Mouse (Mus musculus): ENCODE data around the gene Astn2. TPM values are rescaled to one million over a fixed set of nuclear protein-coding genes. Genes with fewer than 3 reads are reported as not detected.

Gene Astn2
- total and polyA plus RNA-seq, 2 experiments from 2014 or later, result 3.0 to 51.4 TPM

DNA sequence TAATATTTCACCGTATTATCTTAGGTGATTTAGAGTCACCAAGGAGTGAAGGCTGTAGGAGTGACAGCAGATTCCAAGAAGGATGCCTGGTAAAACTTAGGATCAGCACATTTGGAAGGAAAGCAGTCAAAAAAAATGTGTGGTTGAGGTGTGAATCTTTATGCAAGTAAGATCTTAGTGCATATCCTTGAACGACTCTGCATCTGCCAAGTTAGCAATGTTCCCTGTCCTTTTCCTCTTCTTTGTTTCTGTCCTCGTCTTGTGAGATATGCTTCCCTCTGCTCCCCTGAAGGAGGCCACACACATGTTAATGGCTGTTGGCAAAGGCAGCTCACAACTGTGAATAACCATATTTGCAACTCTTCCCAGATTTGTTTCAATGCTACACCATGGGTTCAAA lies 439.8 kb downstream of the Astn2 start:
- Histone ChIP-seq H3K4me2 (ENCODE audit: low read depth, low read length) (no peak overlapping the region), H3K9ac (replicated peaks; ENCODE audit: low read length) (no peak overlapping the region), H3K27ac (no peak overlapping the region), H3K4me1 (ENCODE audit: insufficient read depth, low read length) (no peaks in the 10 kb centered on the region), H3K4me3 (ENCODE audit: low read length) (no peak overlapping the region), H3K9me3 (ENCODE audit: low read length) (no peaks in the 10 kb centered on the region), H3K36me3 (ENCODE audit: insufficient read depth, low read length) (no peaks in the 10 kb centered on the region), H3K27me3 (ENCODE audit: insufficient read depth, low read length) (no peaks in the 10 kb centered on the region)
- ATAC-seq, result no peak
- no peak for TF ChIP-seq CTCF (IDR thresholded peaks at IDR 0.05; ENCODE audit: low read depth)
- no peak for DNase-seq (ENCODE audit: low spot score)
- 65% methylated on average over 3 of the region's 3 CpGs for WGBS

DNA sequence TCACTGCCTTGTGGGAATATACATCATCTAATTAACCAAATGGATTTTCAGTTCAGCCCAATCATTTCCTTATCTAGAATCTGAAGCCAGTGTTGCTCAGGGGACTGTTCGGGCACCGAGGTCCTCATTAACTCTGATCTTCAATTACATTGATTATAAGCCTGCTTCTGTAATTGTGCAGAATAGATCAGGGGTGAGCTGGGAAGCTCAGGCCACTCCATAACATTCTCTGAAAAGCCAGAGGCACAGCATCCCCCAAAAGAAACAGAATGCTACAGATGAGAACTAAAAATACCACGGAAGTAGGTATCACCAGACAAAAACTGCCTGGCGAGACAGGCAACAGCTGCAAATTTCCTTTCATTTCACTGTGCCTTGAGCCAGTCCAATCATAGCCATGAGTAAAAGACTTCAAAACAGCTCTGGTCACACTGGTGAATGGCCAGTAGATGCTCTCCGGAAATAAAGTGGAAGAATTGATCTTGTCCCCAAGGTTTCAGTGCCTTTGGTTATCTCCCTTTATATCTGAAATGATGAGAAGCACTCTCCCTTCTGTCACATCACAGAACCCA lies 445.1 kb downstream of the Astn2 start:
- DNase-seq (ENCODE audit: low spot score) (no peak), ATAC-seq (no peak)
- H3K27me3 ChIP-seq (ENCODE audit: insufficient read depth, low read length), result no peaks in the 10 kb centered on the region
- H3K27ac ChIP-seq, result no peak overlapping the region
- H3K4me3 ChIP-seq (ENCODE audit: low read length), result no peak overlapping the region
- H3K36me3 ChIP-seq (ENCODE audit: insufficient read depth, low read length), result no peaks in the 10 kb centered on the region
- no peaks in the 10 kb centered on the region for H3K9me3 ChIP-seq (ENCODE audit: low read length)
- no peaks in the 10 kb centered on the region for H3K4me1 ChIP-seq (ENCODE audit: insufficient read depth, low read length)
- TF ChIP-seq CTCF (IDR thresholded peaks at IDR 0.05; ENCODE audit: low read depth), result no peak
- no peak overlapping the region for H3K4me2 ChIP-seq (ENCODE audit: low read depth, low read length)
- WGBS, result 72% methylated on average over 5 of the region's 5 CpGs
- no peak overlapping the region for H3K9ac ChIP-seq (replicated peaks; ENCODE audit: low read length)

DNA sequence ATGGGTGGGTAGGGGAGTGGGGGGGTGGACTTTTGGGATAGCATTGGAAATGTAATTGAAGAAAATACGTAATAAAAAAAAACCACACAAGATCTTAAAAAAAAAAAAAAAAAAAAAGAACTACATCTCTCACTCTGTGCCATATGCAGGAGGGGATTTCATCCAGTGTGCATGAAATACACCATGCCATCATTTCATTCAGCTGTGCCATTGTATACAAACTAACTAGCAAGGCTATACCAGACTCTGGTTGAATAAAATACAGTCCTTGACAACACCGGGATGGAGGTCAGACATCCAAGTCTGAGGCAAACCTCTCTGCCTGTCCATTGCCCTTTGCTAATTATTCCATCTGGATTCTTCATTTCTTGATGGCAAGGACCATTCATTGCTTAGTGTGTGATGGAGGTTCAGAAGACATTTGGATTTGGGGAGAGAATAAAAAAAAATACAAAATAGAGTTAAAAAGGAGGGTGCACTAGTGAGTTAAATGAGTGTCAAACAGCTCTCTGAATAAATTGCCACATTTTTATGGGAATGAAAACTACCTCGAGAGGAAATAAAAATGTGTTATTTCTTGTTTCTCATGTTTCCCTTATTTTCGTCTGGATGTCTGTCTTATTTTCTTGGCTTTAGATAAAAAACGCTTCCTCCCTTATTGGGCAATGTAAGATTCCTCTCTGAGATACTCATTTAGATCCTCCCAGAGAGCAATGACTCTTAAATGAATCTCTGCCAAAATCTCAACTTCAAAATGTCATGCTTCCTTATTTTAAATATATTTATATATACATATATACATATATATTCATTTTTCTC lies 445.8 kb downstream of the Astn2 start:
- H3K4me2 ChIP-seq (ENCODE audit: low read depth, low read length), result no peak overlapping the region
- H3K9ac ChIP-seq (replicated peaks; ENCODE audit: low read length), result no peak overlapping the region
- DNase-seq (ENCODE audit: low spot score) (no peak), ATAC-seq (no peak)
- WGBS, result 81% methylated on average over 5 of the region's 5 CpGs
- H3K27ac ChIP-seq, result no peak overlapping the region
- H3K36me3 ChIP-seq (ENCODE audit: insufficient read depth, low read length), result no peaks in the 10 kb centered on the region
- no peaks in the 10 kb centered on the region for H3K4me1 ChIP-seq (ENCODE audit: insufficient read depth, low read length)
- no peaks in the 10 kb centered on the region for H3K27me3 ChIP-seq (ENCODE audit: insufficient read depth, low read length)
- H3K4me3 ChIP-seq (ENCODE audit: low read length), result no peak overlapping the region
- no peak for TF ChIP-seq CTCF (IDR thresholded peaks at IDR 0.05; ENCODE audit: low read depth)
- no peaks in the 10 kb centered on the region for H3K9me3 ChIP-seq (ENCODE audit: low read length)

DNA sequence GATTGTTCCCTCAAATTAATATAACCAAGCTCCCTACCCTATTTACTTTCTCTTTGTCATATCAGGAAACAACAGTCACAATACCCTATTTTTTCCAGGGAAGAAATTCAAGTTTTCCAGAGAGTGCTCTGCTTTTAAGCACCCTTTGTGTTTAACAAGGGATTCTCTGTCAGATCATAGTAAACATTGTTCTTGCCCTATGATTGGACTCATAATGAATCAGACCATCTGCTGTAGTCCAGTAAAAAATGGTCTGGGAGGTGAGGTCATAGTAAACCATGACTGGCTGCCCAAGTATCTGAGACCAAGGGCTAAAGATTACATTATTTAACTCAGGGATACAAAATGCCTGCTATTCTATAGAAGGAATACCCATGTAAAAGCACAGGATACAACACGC lies 452.5 kb downstream of the Astn2 start:
- ATAC-seq (no peak), DNase-seq (ENCODE audit: low spot score) (no peak)
- 81% methylated on average over 1 of the region's 1 CpGs for WGBS

DNA sequence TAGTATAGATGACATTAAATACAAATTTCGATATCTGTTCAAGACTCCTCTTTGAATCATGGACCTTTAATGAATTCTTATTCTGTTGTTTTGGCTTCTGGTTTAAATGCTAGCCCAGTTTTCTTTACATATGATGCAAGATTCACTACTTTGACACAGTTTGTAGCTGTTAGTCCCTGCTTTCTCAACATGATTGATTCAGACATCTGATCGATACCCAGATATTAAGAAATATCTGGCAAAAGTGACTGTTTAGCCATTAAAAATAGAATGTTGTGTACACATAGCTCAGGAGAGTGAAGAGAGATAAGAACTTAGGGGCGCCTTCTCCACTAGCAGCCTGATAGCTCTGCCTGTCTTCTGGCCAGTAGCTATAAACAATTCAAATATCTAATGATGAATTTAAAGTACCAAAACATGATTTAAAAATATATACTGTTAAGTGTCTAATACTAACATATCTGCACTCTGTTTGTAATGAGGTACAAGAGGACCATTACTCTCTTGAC lies 457.2 kb downstream of the Astn2 start:
- ATAC-seq, result no peak
- H3K36me3 ChIP-seq (ENCODE audit: insufficient read depth, low read length), result no peaks in the 10 kb centered on the region
- WGBS, result 93% methylated on average over 3 of the region's 3 CpGs
- H3K4me3 ChIP-seq (ENCODE audit: low read length), result no peak overlapping the region
- no peak overlapping the region for H3K4me2 ChIP-seq (ENCODE audit: low read depth, low read length)
- no peaks in the 10 kb centered on the region for H3K4me1 ChIP-seq (ENCODE audit: insufficient read depth, low read length)
- H3K9me3 ChIP-seq (ENCODE audit: low read length), result no peaks in the 10 kb centered on the region
- DNase-seq (ENCODE audit: low spot score), result no peak
- H3K9ac ChIP-seq (replicated peaks; ENCODE audit: low read length), result no peak overlapping the region
- no peak overlapping the region for H3K27ac ChIP-seq
- TF ChIP-seq CTCF (IDR thresholded peaks at IDR 0.05; ENCODE audit: low read depth), result no peak
- no peaks in the 10 kb centered on the region for H3K27me3 ChIP-seq (ENCODE audit: insufficient read depth, low read length)

More for the DNA sequence above, 452.5 kb downstream of the Astn2 start:
- H3K27me3 ChIP-seq (ENCODE audit: insufficient read depth, low read length), result no peaks in the 10 kb centered on the region
- no peaks in the 10 kb centered on the region for H3K9me3 ChIP-seq (ENCODE audit: low read length)
- H3K4me3 ChIP-seq (ENCODE audit: low read length), result no peak overlapping the region
- H3K4me2 ChIP-seq (ENCODE audit: low read depth, low read length), result no peak overlapping the region
- no peaks in the 10 kb centered on the region for H3K36me3 ChIP-seq (ENCODE audit: insufficient read depth, low read length)
- no peak for TF ChIP-seq CTCF (IDR thresholded peaks at IDR 0.05; ENCODE audit: low read depth)
- no peaks in the 10 kb centered on the region for H3K4me1 ChIP-seq (ENCODE audit: insufficient read depth, low read length)
- no peak overlapping the region for H3K9ac ChIP-seq (replicated peaks; ENCODE audit: low read length)
- no peak overlapping the region for H3K27ac ChIP-seq

DNA sequence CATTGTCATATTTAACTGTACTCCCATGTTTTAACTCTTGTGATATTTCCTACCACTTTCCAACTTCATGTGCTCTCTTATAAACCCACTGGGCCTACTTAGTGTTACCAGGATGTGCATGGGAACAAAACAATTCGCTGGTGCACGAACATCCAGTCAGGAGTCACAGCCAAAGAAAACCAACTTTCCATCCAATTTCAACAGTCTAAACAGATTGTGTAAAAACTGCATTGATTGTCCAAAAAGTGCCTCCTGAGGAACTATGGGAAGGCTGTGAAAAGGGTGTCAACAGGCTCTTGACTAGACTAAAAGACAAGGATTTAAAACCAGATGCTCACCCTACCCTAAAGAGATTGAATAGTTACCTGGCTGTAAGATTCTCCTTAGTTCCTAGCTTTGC lies 458.4 kb downstream of the Astn2 start:
- WGBS, result 79% methylated on average over 2 of the region's 2 CpGs
- Histone ChIP-seq H3K4me1 (ENCODE audit: insufficient read depth, low read length) (no peaks in the 10 kb centered on the region), H3K9ac (replicated peaks; ENCODE audit: low read length) (no peak overlapping the region), H3K4me3 (ENCODE audit: low read length) (no peak overlapping the region), H3K27ac (no peak overlapping the region), H3K4me2 (ENCODE audit: low read depth, low read length) (no peak overlapping the region), H3K9me3 (ENCODE audit: low read length) (no peaks in the 10 kb centered on the region), H3K27me3 (ENCODE audit: insufficient read depth, low read length) (no peaks in the 10 kb centered on the region), H3K36me3 (ENCODE audit: insufficient read depth, low read length) (no peaks in the 10 kb centered on the region)
- no peak for ATAC-seq
- no peak for DNase-seq (ENCODE audit: low spot score)
- no peak for TF ChIP-seq CTCF (IDR thresholded peaks at IDR 0.05; ENCODE audit: low read depth)

DNA sequence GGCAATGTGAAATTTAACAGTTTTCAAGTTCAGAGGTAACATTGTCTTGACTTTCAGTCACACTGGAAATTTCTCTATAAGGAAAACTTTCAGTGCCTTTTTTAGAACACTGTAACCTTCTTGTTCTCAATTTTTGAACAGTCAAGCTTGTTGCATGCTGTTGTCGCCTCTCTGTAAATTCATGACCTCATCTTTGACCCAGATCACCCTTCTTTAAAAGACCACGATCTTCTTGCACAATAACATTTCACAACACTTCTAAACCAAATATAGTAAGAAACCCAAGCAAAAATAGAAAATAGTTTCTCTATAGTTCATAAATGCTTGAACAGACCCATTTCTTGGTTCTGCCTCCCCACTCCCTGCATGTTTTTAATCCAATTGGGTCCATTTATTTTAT lies 473.5 kb downstream of the Astn2 start:
- Histone ChIP-seq H3K4me1 (ENCODE audit: insufficient read depth, low read length) (no peaks in the 10 kb centered on the region), H3K9ac (replicated peaks; ENCODE audit: low read length) (no peak overlapping the region), H3K27ac (no peak overlapping the region), H3K9me3 (ENCODE audit: low read length) (no peaks in the 10 kb centered on the region), H3K4me2 (ENCODE audit: low read depth, low read length) (no peak overlapping the region), H3K36me3 (ENCODE audit: insufficient read depth, low read length) (no peaks in the 10 kb centered on the region), H3K4me3 (ENCODE audit: low read length) (no peak overlapping the region), H3K27me3 (ENCODE audit: insufficient read depth, low read length) (no peaks in the 10 kb centered on the region)
- 83% methylated on average over 2 of the region's 2 CpGs for WGBS
- DNase-seq (ENCODE audit: low spot score) (no peak), ATAC-seq (no peak)
- TF ChIP-seq CTCF (IDR thresholded peaks at IDR 0.05; ENCODE audit: low read depth), result no peak

Measured in hindbrain, postnatal 0 days (tissue).